Mouse (Mus musculus): ENCODE results near the gene Shb. TPM values are rescaled to one million over a fixed set of nuclear protein-coding genes. Genes with fewer than 3 reads are reported as not detected.

The Shb gene
- polyA plus RNA-seq, 1 experiment from 2014 or later: 3.5 TPM

DNA sequence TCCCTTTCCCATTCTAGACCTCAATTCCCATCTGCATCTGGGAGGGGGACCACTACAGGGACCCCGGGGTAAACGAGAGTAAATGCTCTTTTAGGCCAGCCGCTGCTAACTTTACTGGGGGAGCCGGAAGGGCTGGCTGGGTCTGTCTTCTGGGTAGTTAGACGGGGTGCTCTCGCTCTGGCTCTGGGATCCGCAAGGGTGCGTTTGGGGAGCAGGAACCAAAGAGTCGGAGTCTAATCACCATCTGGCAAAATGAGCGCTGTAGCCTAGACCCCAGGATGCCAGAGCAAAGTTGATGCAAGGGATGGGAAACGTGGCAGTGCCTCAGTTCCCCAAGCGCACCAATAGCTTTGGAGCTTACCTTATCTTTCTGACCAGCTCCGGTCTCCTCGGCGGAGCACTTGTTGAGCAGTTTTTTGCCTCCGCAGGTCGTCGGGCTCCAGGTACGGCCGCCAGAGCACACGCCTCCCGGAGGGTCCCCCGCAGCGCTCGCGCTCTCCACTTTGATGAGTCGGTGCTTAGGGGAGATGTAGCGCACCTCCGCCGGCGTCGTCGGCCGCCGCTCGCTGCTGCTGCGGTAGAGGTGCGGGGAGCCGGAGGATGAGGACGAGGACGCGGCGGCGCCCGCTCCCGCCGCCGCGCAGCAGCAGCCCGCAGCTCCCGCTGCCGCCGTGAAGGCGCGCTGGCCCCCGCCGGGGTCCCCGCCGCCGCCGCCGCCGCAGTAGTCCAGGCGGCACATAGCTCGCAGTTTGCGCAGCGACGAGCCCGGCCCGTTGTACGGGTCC lies 2.9 kb downstream of the Shb start:
- no peak for ATAC-seq
- no peaks in the 10 kb centered on the region for H3K36me3 ChIP-seq (ENCODE audit: control insufficient read depth, insufficient read depth, low read length)
- peak overlapping the region; percentile 92 for H3K4me2 ChIP-seq (ENCODE audit: low read length)
- peaks cover 4% of the 10 kb centered on the region; the same call in 1 of the 2 replicates for H3K27me3 ChIP-seq (ENCODE audit: control insufficient read depth, insufficient read depth, low read depth, low read length)
- 1% methylated on average over 58 of the region's 71 CpGs for WGBS
- H3K9me3 ChIP-seq (replicated peaks; ENCODE audit: control insufficient read depth, low read length, poor library complexity, severe bottlenecking): no peaks in the 10 kb centered on the region
- peak overlapping the region; percentile 81 for H3K9ac ChIP-seq (ENCODE audit: low read depth, low read length)
- peak overlapping the region; percentile 82 for H3K27ac ChIP-seq (ENCODE audit: low read length)
- H3K4me3 ChIP-seq (ENCODE audit: low read depth, low read length): peak overlapping the region; percentile 82
- peaks cover 34% of the 10 kb centered on the region for H3K4me1 ChIP-seq (ENCODE audit: control insufficient read depth, insufficient read depth, low read length)

DNA sequence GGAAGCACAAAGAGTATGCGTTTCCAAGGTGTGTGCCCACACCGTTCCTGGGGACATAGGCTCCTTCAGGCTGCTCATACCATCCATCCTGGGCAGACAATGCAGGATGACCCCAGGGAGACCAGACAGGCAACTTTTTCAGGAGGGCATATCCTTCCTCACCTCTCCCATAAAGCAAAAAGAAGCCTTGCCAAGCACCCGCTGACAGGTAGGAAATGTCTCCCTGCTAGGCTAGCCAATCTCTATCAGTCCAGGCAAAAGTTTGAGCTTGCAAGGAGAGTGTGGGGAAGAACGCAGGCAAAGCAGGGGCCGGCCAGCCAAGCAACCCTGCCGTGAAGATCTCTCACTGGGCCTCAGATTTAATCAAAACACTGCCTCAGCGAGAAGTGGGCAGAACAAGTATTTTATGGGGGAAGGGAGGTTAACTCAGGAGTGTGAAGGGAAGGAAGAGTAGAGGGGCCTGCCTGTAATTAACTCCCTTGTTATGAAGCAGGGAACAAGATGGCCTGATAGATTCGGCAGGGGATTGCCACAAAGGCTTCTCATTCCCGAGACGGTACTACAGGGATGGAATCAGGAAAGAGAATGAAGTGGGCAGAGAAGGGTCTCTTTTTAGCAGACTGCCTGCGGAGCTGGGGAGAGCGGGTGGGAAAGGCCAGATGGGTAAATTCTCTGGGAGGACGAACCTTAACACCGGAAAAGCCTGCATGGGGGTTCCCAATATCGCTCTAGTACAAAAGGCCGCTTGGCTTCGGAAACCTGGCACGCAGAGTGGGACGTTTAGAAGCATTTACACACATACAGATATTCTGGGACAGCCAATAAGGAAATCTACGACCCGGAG lies 3.7 kb downstream of the Shb start:
- peak overlapping the region; percentile 81 for H3K9ac ChIP-seq (ENCODE audit: low read depth, low read length)
- no peaks in the 10 kb centered on the region for H3K36me3 ChIP-seq (ENCODE audit: control insufficient read depth, insufficient read depth, low read length)
- H3K4me1 ChIP-seq (ENCODE audit: control insufficient read depth, insufficient read depth, low read length): peaks cover 34% of the 10 kb centered on the region
- peak overlapping the region; percentile 92 for H3K4me2 ChIP-seq (ENCODE audit: low read length)
- H3K4me3 ChIP-seq (ENCODE audit: low read depth, low read length): peak overlapping the region; percentile 82
- no peak for ATAC-seq
- 4% methylated on average over 21 of the region's 21 CpGs for WGBS
- H3K27ac ChIP-seq (ENCODE audit: low read length): no peak overlapping the region
- no peaks in the 10 kb centered on the region for H3K9me3 ChIP-seq (replicated peaks; ENCODE audit: control insufficient read depth, low read length, poor library complexity, severe bottlenecking)
- peaks cover 4% of the 10 kb centered on the region; the same call in 1 of the 2 replicates for H3K27me3 ChIP-seq (ENCODE audit: control insufficient read depth, insufficient read depth, low read depth, low read length)

DNA sequence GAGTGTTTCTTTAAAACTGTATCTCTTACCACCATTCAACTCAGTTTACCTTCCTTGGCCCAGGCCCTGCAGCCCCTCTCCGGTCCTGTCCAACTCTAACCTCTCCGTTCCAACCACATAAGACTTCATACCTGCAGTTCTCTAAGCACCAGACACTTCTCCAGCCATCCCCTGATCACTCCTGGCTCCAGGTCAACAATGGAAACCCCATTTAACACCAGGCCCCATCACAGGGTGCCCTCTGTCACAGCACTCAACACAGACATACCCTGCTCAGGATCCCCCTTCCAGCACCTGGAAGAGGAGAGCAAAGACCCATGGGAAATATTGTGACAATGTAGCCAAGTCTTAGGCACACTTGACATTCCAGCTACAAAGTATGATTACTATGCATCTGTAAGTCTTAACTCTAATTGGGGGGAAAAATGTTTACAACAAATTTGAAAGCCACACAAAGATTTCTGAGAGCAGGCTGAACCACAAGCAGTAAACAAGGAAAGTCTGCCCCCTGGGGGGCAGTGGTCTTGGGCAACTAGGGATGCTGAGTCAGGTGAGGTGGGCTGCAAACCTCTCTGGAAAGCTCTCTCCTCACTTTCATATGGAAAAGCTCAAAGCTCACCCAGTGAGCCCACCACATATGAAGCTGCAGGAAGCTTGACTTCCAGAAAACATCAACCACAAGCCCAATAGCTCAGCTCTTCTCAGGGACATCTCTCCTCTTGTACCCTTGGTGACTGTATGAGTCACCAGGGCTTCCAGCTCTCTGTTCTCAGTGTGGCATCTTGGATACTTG lies 4.5 kb downstream of the Shb start:
- no peak for ATAC-seq
- H3K9ac ChIP-seq (ENCODE audit: low read depth, low read length): peak overlapping the region; percentile 52; the same call in 1 of the 2 replicates
- peaks cover 36% of the 10 kb centered on the region for H3K4me1 ChIP-seq (ENCODE audit: control insufficient read depth, insufficient read depth, low read length)
- H3K4me3 ChIP-seq (ENCODE audit: low read depth, low read length): peak overlapping the region; percentile 82
- H3K4me2 ChIP-seq (ENCODE audit: low read length): peak overlapping the region; percentile 92
- no peak overlapping the region for H3K27ac ChIP-seq (ENCODE audit: low read length)
- WGBS: 88% methylated on average over 2 of the region's 2 CpGs
- H3K27me3 ChIP-seq (ENCODE audit: control insufficient read depth, insufficient read depth, low read depth, low read length): peaks cover 4% of the 10 kb centered on the region; the same call in 1 of the 2 replicates
- H3K9me3 ChIP-seq (replicated peaks; ENCODE audit: control insufficient read depth, low read length, poor library complexity, severe bottlenecking): no peaks in the 10 kb centered on the region
- H3K36me3 ChIP-seq (ENCODE audit: control insufficient read depth, insufficient read depth, low read length): no peaks in the 10 kb centered on the region

DNA sequence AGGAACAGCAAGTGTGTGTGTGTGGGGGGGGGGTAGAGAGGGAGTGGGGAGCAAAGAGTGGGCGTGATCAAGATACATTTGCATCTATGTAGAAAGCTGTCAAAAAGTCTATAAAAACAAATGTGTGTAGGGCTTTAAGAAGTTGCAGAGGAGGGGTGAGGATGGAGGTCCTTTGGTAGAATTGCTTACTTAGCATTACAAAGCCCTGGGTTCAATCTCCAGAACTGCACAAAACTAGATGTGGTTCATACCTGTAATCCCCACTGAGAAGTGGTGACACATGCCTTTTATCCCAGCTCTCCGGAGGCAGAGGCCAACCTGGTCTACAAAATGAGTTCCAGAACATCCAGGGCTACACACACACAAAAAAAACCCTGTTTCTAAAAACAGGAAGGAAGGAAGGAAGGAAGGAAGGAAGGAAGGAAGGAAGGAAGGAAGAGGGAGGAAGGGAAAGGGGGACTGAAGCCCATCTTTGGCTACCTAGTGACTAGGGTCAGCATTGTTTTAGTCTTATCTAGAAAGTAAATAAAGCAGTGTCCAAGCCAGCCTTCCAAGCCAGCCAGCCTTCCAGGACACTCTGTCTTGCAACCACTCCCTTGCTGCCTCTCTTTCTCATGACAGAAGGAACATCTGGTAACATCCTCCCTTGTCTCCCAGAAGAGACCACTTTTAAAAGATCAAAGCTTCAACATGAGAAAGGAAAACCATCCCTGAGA lies 5.3 kb downstream of the Shb start:
- Histone ChIP-seq H3K27me3 (ENCODE audit: control insufficient read depth, insufficient read depth, low read depth, low read length) (peaks cover 4% of the 10 kb centered on the region; the same call in 1 of the 2 replicates), H3K4me2 (ENCODE audit: low read length) (peak overlapping the region; percentile 92), H3K9ac (ENCODE audit: low read depth, low read length) (no peak overlapping the region), H3K4me1 (ENCODE audit: control insufficient read depth, insufficient read depth, low read length) (peaks cover 36% of the 10 kb centered on the region), H3K9me3 (replicated peaks; ENCODE audit: control insufficient read depth, low read length, poor library complexity, severe bottlenecking) (no peaks in the 10 kb centered on the region), H3K36me3 (ENCODE audit: control insufficient read depth, insufficient read depth, low read length) (no peaks in the 10 kb centered on the region), H3K4me3 (ENCODE audit: low read depth, low read length) (peak overlapping the region; percentile 82; the same call in 1 of the 2 replicates), H3K27ac (ENCODE audit: low read length) (no peak overlapping the region)
- ATAC-seq: no peak
- WGBS: 71% methylated on average over 2 of the region's 2 CpGs

DNA sequence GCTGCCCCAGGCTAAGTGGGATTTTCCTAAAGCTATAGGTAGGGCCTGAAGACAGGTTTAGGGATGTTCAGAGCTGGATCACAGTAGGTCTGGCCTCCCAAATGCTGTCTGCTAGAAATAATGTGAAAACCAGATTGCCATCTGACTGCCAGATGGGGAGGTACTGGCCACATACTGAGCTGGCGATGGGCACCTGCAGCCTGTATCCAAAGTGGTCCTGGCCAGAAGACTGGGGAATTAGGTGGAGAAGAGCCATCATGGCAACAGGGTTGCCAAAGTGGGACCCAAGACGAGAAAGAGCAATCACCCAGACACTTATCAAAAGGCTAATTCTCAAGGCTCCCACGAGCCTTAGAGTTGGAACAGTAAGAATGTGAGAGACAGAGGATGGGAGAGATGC lies 6.1 kb downstream of the Shb start:
- no peak overlapping the region; the same call in 1 of the 2 replicates for H3K9ac ChIP-seq (ENCODE audit: low read depth, low read length)
- H3K27me3 ChIP-seq (ENCODE audit: control insufficient read depth, insufficient read depth, low read depth, low read length): peaks cover 4% of the 10 kb centered on the region; the same call in 1 of the 2 replicates
- ATAC-seq: no peak
- no peak overlapping the region for H3K27ac ChIP-seq (ENCODE audit: low read length)
- H3K4me3 ChIP-seq (ENCODE audit: low read depth, low read length): no peak overlapping the region
- WGBS: 81% methylated on average over 3 of the region's 3 CpGs
- H3K4me2 ChIP-seq (ENCODE audit: low read length): peak overlapping the region; percentile 92
- H3K36me3 ChIP-seq (ENCODE audit: control insufficient read depth, insufficient read depth, low read length): no peaks in the 10 kb centered on the region
- H3K4me1 ChIP-seq (ENCODE audit: control insufficient read depth, insufficient read depth, low read length): peaks cover 36% of the 10 kb centered on the region
- no peaks in the 10 kb centered on the region for H3K9me3 ChIP-seq (replicated peaks; ENCODE audit: control insufficient read depth, low read length, poor library complexity, severe bottlenecking)

DNA sequence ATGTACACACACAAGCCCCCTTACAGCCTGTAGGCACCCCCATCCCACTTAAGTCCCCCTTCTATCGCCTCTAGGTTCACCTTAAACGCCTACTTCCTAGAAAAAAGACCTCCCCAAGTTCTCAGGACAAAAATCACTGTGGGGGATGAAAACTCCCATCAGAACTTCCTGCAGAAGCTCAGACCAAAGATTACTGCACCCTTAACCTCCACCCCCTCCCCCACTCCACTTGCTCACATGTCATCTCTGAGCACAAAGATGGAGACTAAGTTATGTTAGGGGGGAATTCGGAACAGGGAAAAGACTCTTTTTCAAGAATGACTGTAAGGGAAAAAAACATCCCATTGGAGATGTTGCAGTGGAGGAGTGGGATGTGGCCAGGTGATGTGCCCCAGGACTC lies 6.7 kb downstream of the Shb start:
- no peak for ATAC-seq
- Histone ChIP-seq H3K9ac (ENCODE audit: low read depth, low read length) (no peak overlapping the region), H3K4me1 (ENCODE audit: control insufficient read depth, insufficient read depth, low read length) (peaks cover 36% of the 10 kb centered on the region), H3K4me3 (ENCODE audit: low read depth, low read length) (no peak overlapping the region), H3K27ac (ENCODE audit: low read length) (no peak overlapping the region), H3K4me2 (ENCODE audit: low read length) (peak overlapping the region; percentile 92), H3K27me3 (ENCODE audit: control insufficient read depth, insufficient read depth, low read depth, low read length) (peaks cover 4% of the 10 kb centered on the region; the same call in 1 of the 2 replicates), H3K36me3 (ENCODE audit: control insufficient read depth, insufficient read depth, low read length) (no peaks in the 10 kb centered on the region), H3K9me3 (replicated peaks; ENCODE audit: control insufficient read depth, low read length, poor library complexity, severe bottlenecking) (no peaks in the 10 kb centered on the region)
- 92% methylated on average over 3 of the region's 3 CpGs for WGBS

DNA sequence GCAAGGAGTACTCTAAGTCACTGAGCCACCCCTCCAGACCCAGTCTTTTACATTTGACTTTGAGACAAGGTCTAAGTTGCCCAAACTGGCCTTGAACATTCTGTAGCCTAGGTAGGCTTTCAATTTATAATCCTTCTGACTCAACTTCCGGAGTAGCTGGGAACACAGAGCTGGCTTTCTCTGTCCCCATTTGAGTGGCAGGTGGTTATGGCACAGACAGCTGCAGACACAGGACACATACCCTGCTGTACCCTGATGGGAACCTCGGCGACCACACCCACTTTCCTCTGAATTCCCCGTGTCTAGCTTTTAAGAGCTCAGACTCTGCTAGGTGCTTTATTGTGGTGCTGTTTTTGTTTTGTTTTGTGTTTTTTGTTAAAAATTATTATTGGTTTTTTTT lies 7.7 kb downstream of the Shb start:
- Histone ChIP-seq H3K36me3 (ENCODE audit: control insufficient read depth, insufficient read depth, low read length) (no peaks in the 10 kb centered on the region), H3K27me3 (ENCODE audit: control insufficient read depth, insufficient read depth, low read depth, low read length) (peaks cover 4% of the 10 kb centered on the region; the same call in 1 of the 2 replicates), H3K4me1 (ENCODE audit: control insufficient read depth, insufficient read depth, low read length) (peaks cover 36% of the 10 kb centered on the region), H3K4me3 (ENCODE audit: low read depth, low read length) (no peak overlapping the region), H3K9me3 (replicated peaks; ENCODE audit: control insufficient read depth, low read length, poor library complexity, severe bottlenecking) (no peaks in the 10 kb centered on the region), H3K4me2 (ENCODE audit: low read length) (no peak overlapping the region), H3K27ac (ENCODE audit: low read length) (no peak overlapping the region), H3K9ac (ENCODE audit: low read depth, low read length) (no peak overlapping the region)
- ATAC-seq: no peak
- WGBS: 88% methylated on average over 4 of the region's 4 CpGs

DNA sequence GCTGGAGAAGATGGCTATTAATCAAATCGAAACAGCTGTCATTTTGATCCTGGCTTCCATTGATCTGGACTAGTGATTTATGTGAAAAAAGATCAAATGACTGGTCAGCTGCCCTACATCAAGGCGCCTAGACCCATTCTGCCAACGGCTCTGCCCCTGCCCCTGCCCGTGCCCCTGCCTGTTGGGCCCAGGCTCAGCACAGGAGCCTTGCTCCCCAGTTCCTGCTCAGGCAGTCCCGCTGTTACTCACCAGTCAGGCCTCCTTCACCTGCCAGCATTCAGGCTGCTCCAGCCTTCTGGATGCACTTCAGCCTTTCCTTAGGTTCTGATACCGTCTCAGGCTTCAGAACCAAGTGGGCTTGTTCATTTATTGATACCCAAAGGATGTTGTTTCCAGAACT lies 8.9 kb downstream of the Shb start:
- Histone ChIP-seq H3K4me2 (ENCODE audit: low read length) (no peak overlapping the region), H3K4me1 (ENCODE audit: control insufficient read depth, insufficient read depth, low read length) (peaks cover 25% of the 10 kb centered on the region), H3K27me3 (ENCODE audit: control insufficient read depth, insufficient read depth, low read depth, low read length) (peaks cover 4% of the 10 kb centered on the region; the same call in 1 of the 2 replicates), H3K4me3 (ENCODE audit: low read depth, low read length) (no peak overlapping the region), H3K9me3 (replicated peaks; ENCODE audit: control insufficient read depth, low read length, poor library complexity, severe bottlenecking) (no peaks in the 10 kb centered on the region), H3K9ac (ENCODE audit: low read depth, low read length) (no peak overlapping the region), H3K27ac (ENCODE audit: low read length) (no peak overlapping the region), H3K36me3 (ENCODE audit: control insufficient read depth, insufficient read depth, low read length) (no peaks in the 10 kb centered on the region)
- no peak for ATAC-seq
- WGBS: 86% methylated on average over 6 of the region's 6 CpGs
